ENCODE assay signal across 8 mouse cellular contexts in genomic region chr12:111688069-111688428, GRCm38 (mm10). TPM values are rescaled to one million over a fixed set of nuclear protein-coding genes. Genes with fewer than 3 reads are reported as not detected.
DNase-seq lines count a peak whose midpoint lies in the region; ATAC-seq and TF ChIP-seq lines count a peak whose summit lies in the region.

No protein-coding gene starts in this region.

- H3K9me3 ChIP-seq in limb, embryonic 14.5 days (ENCODE audit: control insufficient read depth, low read length) = no peaks in the 10 kb centered on the region
- no peaks in the 10 kb centered on the region for H3K9me3 ChIP-seq in limb, embryonic 10.5 days (replicated peaks)
- no peaks in the 10 kb centered on the region for H3K9me3 ChIP-seq in hindbrain, embryonic 13.5 days
- H3K9me3 ChIP-seq in neural tube, embryonic 14.5 days (ENCODE audit: control insufficient read depth, low read length) = no peaks in the 10 kb centered on the region

- DNase-seq in gastrocnemius, adult 2 months = no peak
- DNase-seq in gastrocnemius, postnatal 36 days = no peak
- DNase-seq in limb, embryonic 14.5 days (ENCODE audit: low spot score) = no peak
- DNase-seq in limb, embryonic 10.5 days (ENCODE audit: low spot score) = no peak
- DNase-seq in frontal cortex, postnatal 25 days (ENCODE audit: low spot score in 2 of 2) = no peak
- no peak for DNase-seq in embryo, embryonic 10.5 days (ENCODE audit: low spot score)

- H3K9ac ChIP-seq in limb, embryonic 14.5 days (ENCODE audit: low read depth, low read length, severe bottlenecking) = 0 out of 2 replicates have a peak overlapping the region, but pooled peaks have one; percentile 31
- H3K9ac ChIP-seq in hindbrain, embryonic 13.5 days = peak overlapping the region; percentile 43
- H3K9ac ChIP-seq in neural tube, embryonic 14.5 days (replicated peaks; ENCODE audit: low read depth, low read length) = no peak overlapping the region

- WGBS in limb, embryonic 14.5 days = 46% methylated on average over 2 of the region's 2 CpGs
- 54% methylated on average over 2 of the region's 2 CpGs for WGBS in limb, embryonic 10.5 days
- WGBS in hindbrain, embryonic 13.5 days = 31% methylated on average over 2 of the region's 2 CpGs
- 49% methylated on average over 2 of the region's 2 CpGs for WGBS in neural tube, embryonic 14.5 days

- TF ChIP-seq POLR2A in limb, embryonic 14.5 days (IDR thresholded peaks at IDR 0.05; ENCODE audit: borderline replicate concordance, extremely low read depth, insufficient read depth, insufficient read length) = no peak

- H3K4me2 ChIP-seq in limb, embryonic 14.5 days (replicated peaks; ENCODE audit: low read depth, low read length, severe bottlenecking) = no peak overlapping the region
- H3K4me2 ChIP-seq in hindbrain, embryonic 13.5 days = 0 out of 2 replicates have a peak overlapping the region, but pooled peaks have one; percentile 1
- H3K4me2 ChIP-seq in neural tube, embryonic 14.5 days (ENCODE audit: low read depth, low read length) = no peak overlapping the region

- peak overlapping the region; percentile 53 for H3K4me3 ChIP-seq in gastrocnemius, adult 2 months
- H3K4me3 ChIP-seq in limb, embryonic 14.5 days (replicated peaks; ENCODE audit: low read length) = no peak overlapping the region
- no peak overlapping the region for H3K4me3 ChIP-seq in limb, embryonic 10.5 days
- H3K4me3 ChIP-seq in hindbrain, embryonic 13.5 days = no peak overlapping the region
- H3K4me3 ChIP-seq in neural tube, embryonic 14.5 days (ENCODE audit: low read depth, low read length) = no peak overlapping the region

- peaks cover 5% of the 10 kb centered on the region; the same call in 1 of the 2 replicates for H3K4me1 ChIP-seq in limb, embryonic 14.5 days (ENCODE audit: control insufficient read depth, insufficient read depth, low read length)
- peaks cover 31% of the 10 kb centered on the region for H3K4me1 ChIP-seq in limb, embryonic 10.5 days
- H3K4me1 ChIP-seq in hindbrain, embryonic 13.5 days (replicated peaks) = peaks cover 55% of the 10 kb centered on the region
- H3K4me1 ChIP-seq in neural tube, embryonic 14.5 days (ENCODE audit: control insufficient read depth, insufficient read depth, low read length) = peaks cover 20% of the 10 kb centered on the region

- no peak for ATAC-seq in limb, embryonic 14.5 days (ENCODE audit: low FRiP score, low read depth)
- ATAC-seq in hindbrain, embryonic 13.5 days (ENCODE audit: low FRiP score) = no peak
- no peak for ATAC-seq in neural tube, embryonic 14.5 days (ENCODE audit: low read depth)

- peaks cover 6% of the 10 kb centered on the region; the same call in 1 of the 2 replicates for H3K36me3 ChIP-seq in limb, embryonic 14.5 days (ENCODE audit: control insufficient read depth, insufficient read depth, low read length)
- peaks cover 11% of the 10 kb centered on the region for H3K36me3 ChIP-seq in limb, embryonic 10.5 days
- H3K36me3 ChIP-seq in hindbrain, embryonic 13.5 days = peaks cover 9% of the 10 kb centered on the region; the same call in 1 of the 2 replicates
- no peaks in the 10 kb centered on the region for H3K36me3 ChIP-seq in neural tube, embryonic 14.5 days (ENCODE audit: control insufficient read depth, insufficient read depth, low read length)

- peak overlapping the region; percentile 86 for H3K27ac ChIP-seq in gastrocnemius, adult 2 months
- H3K27ac ChIP-seq in limb, embryonic 14.5 days (replicated peaks; ENCODE audit: low read depth, low read length) = no peak overlapping the region
- H3K27ac ChIP-seq in limb, embryonic 10.5 days = no peak overlapping the region
- peak overlapping the region; percentile 86 for H3K27ac ChIP-seq in hindbrain, embryonic 13.5 days
- peak overlapping the region; percentile 82 for H3K27ac ChIP-seq in neural tube, embryonic 14.5 days (ENCODE audit: low read depth, low read length)

- intact Hi-C loops in gastrocnemius, adult 2 months (cut with DNase I) = no loop called here
- intact Hi-C loops in gastrocnemius, postnatal 36 days (cut with DNase I) = no loop called here

- H3K27me3 ChIP-seq in limb, embryonic 14.5 days (ENCODE audit: control insufficient read depth, insufficient read depth, low read length) = no peaks in the 10 kb centered on the region
- H3K27me3 ChIP-seq in limb, embryonic 10.5 days (ENCODE audit: low read depth, poor library complexity, severe bottlenecking) = no peaks in the 10 kb centered on the region
- no peaks in the 10 kb centered on the region for H3K27me3 ChIP-seq in hindbrain, embryonic 13.5 days
- no peaks in the 10 kb centered on the region for H3K27me3 ChIP-seq in neural tube, embryonic 14.5 days (ENCODE audit: control insufficient read depth, insufficient read depth, low read length)

- TF ChIP-seq CTCF in gastrocnemius, adult 2 months (IDR thresholded peaks at IDR 0.05) = no peak

RNA-seq across cellular contexts. Expression of gene Trmt61a, which starts 10.1 kb away (rescaled TPM):
- 1 to 10 TPM; 3.1 to 3.8 TPM for total RNA-seq in gastrocnemius, adult 2 months (2021)
- 1 to 10 TPM; 1.8 to 4.1 TPM for total RNA-seq in gastrocnemius, postnatal 36 days (2021)
- polyA plus RNA-seq in limb, embryonic 14.5 days (2012; rRNA removed) = 30.8 and 47.4 TPM in 2 replicates
- 7.2 and 7.3 TPM in 2 replicates for polyA plus RNA-seq in limb, embryonic 14.5 days (2014; fragmentation: Nextera tagmentation; extraction: Ambion mirVana)
- polyA plus RNA-seq in limb, embryonic 10.5 days (2016; fragmentation: Nextera tagmentation; extraction: Ambion mirVana) = 18.2 and 21.0 TPM in 2 replicates
- 8.6 and 9.3 TPM in 2 replicates for polyA plus RNA-seq in hindbrain, embryonic 13.5 days (2015; fragmentation: Nextera tagmentation; extraction: Ambion mirVana)
- 4.3 and 5.0 TPM in 2 replicates for polyA plus RNA-seq in neural tube, embryonic 14.5 days (2014; fragmentation: Nextera tagmentation; extraction: Ambion mirVana)

RNA-seq across cellular contexts. Expression of gene Ckb, which starts 15.9 kb away (rescaled TPM):
- total RNA-seq in gastrocnemius, adult 2 months (2021) = 10 to 100 TPM in 1 of 2 experiments, 1 to 10 TPM in 1; 6.7 to 10.8 TPM
- total RNA-seq in gastrocnemius, postnatal 36 days (2021) = 1 to 10 TPM; 7.9 to 8.3 TPM
- polyA plus RNA-seq in limb, embryonic 14.5 days (2012; rRNA removed) = 133 and 168 TPM in 2 replicates
- polyA plus RNA-seq in limb, embryonic 14.5 days (2014; fragmentation: Nextera tagmentation; extraction: Ambion mirVana) = 94.7 and 106 TPM in 2 replicates
- polyA plus RNA-seq in limb, embryonic 10.5 days (2016; fragmentation: Nextera tagmentation; extraction: Ambion mirVana) = 46.5 and 55.9 TPM in 2 replicates
- polyA plus RNA-seq in hindbrain, embryonic 13.5 days (2015; fragmentation: Nextera tagmentation; extraction: Ambion mirVana) = 1,675 and 1,703 TPM in 2 replicates
- polyA plus RNA-seq in neural tube, embryonic 14.5 days (2014; fragmentation: Nextera tagmentation; extraction: Ambion mirVana) = 1,430 and 1,628 TPM in 2 replicates

RNA-seq across cellular contexts. Expression of gene Bag5, which starts 25.0 kb away (rescaled TPM):
- total RNA-seq in gastrocnemius, adult 2 months (2021) = 10 to 100 TPM; 14.7 to 19.2 TPM
- total RNA-seq in gastrocnemius, postnatal 36 days (2021) = 10 to 100 TPM; 12.4 to 13.5 TPM
- 26.5 and 37.2 TPM in 2 replicates for polyA plus RNA-seq in limb, embryonic 14.5 days (2012; rRNA removed)
- 61.2 and 63.7 TPM in 2 replicates for polyA plus RNA-seq in limb, embryonic 14.5 days (2014; fragmentation: Nextera tagmentation; extraction: Ambion mirVana)
- 52.6 and 52.9 TPM in 2 replicates for polyA plus RNA-seq in limb, embryonic 10.5 days (2016; fragmentation: Nextera tagmentation; extraction: Ambion mirVana)
- 65.3 and 67.9 TPM in 2 replicates for polyA plus RNA-seq in hindbrain, embryonic 13.5 days (2015; fragmentation: Nextera tagmentation; extraction: Ambion mirVana)
- 68.1 and 71.8 TPM in 2 replicates for polyA plus RNA-seq in neural tube, embryonic 14.5 days (2014; fragmentation: Nextera tagmentation; extraction: Ambion mirVana)

RNA-seq across cellular contexts. Expression of gene Apopt1, which starts 25.0 kb away (rescaled TPM):
- 10 to 100 TPM; 37.4 to 46.7 TPM for total RNA-seq in gastrocnemius, adult 2 months (2021)
- 10 to 100 TPM; 34.9 to 38.0 TPM for total RNA-seq in gastrocnemius, postnatal 36 days (2021)
- polyA plus RNA-seq in limb, embryonic 14.5 days (2012; rRNA removed) = 32.7 and 39.7 TPM in 2 replicates
- polyA plus RNA-seq in limb, embryonic 14.5 days (2014; fragmentation: Nextera tagmentation; extraction: Ambion mirVana) = 50.7 and 52.3 TPM in 2 replicates
- 57.4 and 64.8 TPM in 2 replicates for polyA plus RNA-seq in limb, embryonic 10.5 days (2016; fragmentation: Nextera tagmentation; extraction: Ambion mirVana)
- polyA plus RNA-seq in hindbrain, embryonic 13.5 days (2015; fragmentation: Nextera tagmentation; extraction: Ambion mirVana) = 55.1 and 62.1 TPM in 2 replicates
- 65.7 and 69.6 TPM in 2 replicates for polyA plus RNA-seq in neural tube, embryonic 14.5 days (2014; fragmentation: Nextera tagmentation; extraction: Ambion mirVana)

Comparison
In these comparisons a context has a peak if more than half of its experiments do, and no peak if none do; other contexts are left out.
1. H3K27ac ChIP-seq: peak in gastrocnemius, adult 2 months (single experiment), hindbrain, embryonic 13.5 days (single experiment) and neural tube, embryonic 14.5 days (single experiment); none in limb, embryonic 14.5 days (single experiment) and limb, embryonic 10.5 days (single experiment).